Mouse (Mus musculus) forebrain, embryonic 13.5 days (tissue): ENCODE measurements around the gene Id3. TPM values are rescaled to one million over a fixed set of nuclear protein-coding genes. Genes with fewer than 3 reads are reported as not detected.
"Not testable (repeated sequence)": the region's sequence is repeated elsewhere in the genome, so short reads cannot be mapped to it uniquely, and the experiment has no call there.

Source experiments
- ATAC-seq: fragments of 200-750 bp; cut with Nextera tagmentation; 2 replicates; pipeline ENCODE4 v1.8.0; 2017
- H3K27ac ChIP-seq: fragments of 300-500 bp; sonication (generic); 2 replicates; pipeline ENCODE4 v1.5.1; 2015; ENCODE audit warnings: inconsistent platforms, mild to moderate bottlenecking, moderate library complexity
- H3K27me3 ChIP-seq: fragments of 300-500 bp; sonication (generic); 2 replicates; pipeline ENCODE4 v1.6.1; 2015; ENCODE audit warnings: mild to moderate bottlenecking, inconsistent platforms
- H3K36me3 ChIP-seq: fragments of 300-500 bp; sonication (generic); 2 replicates; pipeline ENCODE4 v1.6.1; 2015; ENCODE audit warnings: mild to moderate bottlenecking, inconsistent platforms; ENCODE audit not compliant: poor library complexity, severe bottlenecking
- H3K4me1 ChIP-seq: fragments of 300-500 bp; sonication (generic); 2 replicates; pipeline ENCODE4 v1.6.1; 2015; ENCODE audit warnings: inconsistent platforms
- H3K4me2 ChIP-seq: fragments of 300-500 bp; sonication (generic); 2 replicates; pipeline ENCODE4 v1.6.1; 2015; ENCODE audit warnings: inconsistent platforms, mild to moderate bottlenecking, moderate library complexity
- H3K4me3 ChIP-seq: fragments of 300-500 bp; sonication (generic); 2 replicates; pipeline ENCODE4 v1.5.1; 2015; ENCODE audit warnings: mild to moderate bottlenecking, inconsistent platforms
- H3K9ac ChIP-seq: fragments of 300-500 bp; sonication (generic); 2 replicates; pipeline ENCODE4 v1.6.1; 2015; ENCODE audit warnings: mild to moderate bottlenecking, inconsistent platforms
- H3K9me3 ChIP-seq: fragments of 300-500 bp; sonication (generic); replicated peaks from 2 replicates; pipeline ENCODE4 v1.6.1; 2016; ENCODE audit warnings: inconsistent platforms
- WGBS: fragments of 180-500 bp; shearing (Covaris S2); methylation state at CpG from one replicate; pipeline ENCODE4 v1.1.7; 2015; 5-methylcytosine and 5-hydroxymethylcytosine counted together
- polyA plus RNA-seq: library from polyadenylated mRNA; unstranded; fragments of >200 nt; fragmentation: Nextera tagmentation; extraction: Ambion mirVana; gene quantifications from 2 replicates; pipeline ENCODE4 v1.2.1, GENCODE M21; 2015

Gene Id3
- 90.9 and 119 TPM in 2 replicates for polyA plus RNA-seq

- H3K27ac ChIP-seq = peak within 1 kb of the TSS; percentile 62
Observed at GRCm38 (mm10) chr4:136143193-136143976, at the start of gene Id3. TSS of gene Id3 (plus strand) at chr4:136143497.

GRCm38 (mm10) chr4:136094519-136095219 is 48.6 kb upstream of the Id3 start:
- ATAC-seq = no peak
- Histone ChIP-seq H3K27ac (no peak overlapping the region), H3K9me3 (0 out of 2 replicates have a peak, but pooled peaks cover 4% of the 10 kb centered on the region), H3K9ac (no peak overlapping the region), H3K36me3 (no peaks in the 10 kb centered on the region), H3K27me3 (no peaks in the 10 kb centered on the region), H3K4me2 (no peak overlapping the region), H3K4me3 (no peak overlapping the region), H3K4me1 (no peaks in the 10 kb centered on the region)
- 73% methylated on average over 18 of the region's 18 CpGs for WGBS

More at GRCm38 (mm10) chr4:136143193-136143976, at the start of gene Id3:
- no peaks in the 10 kb centered on the region for H3K9me3 ChIP-seq
- H3K4me1 ChIP-seq = peaks cover 75% of the 10 kb centered on the region
- H3K9ac ChIP-seq = peak within 1 kb of the TSS; percentile 73
- H3K27me3 ChIP-seq = peaks cover 48% of the 10 kb centered on the region
- H3K4me3 ChIP-seq = peak within 1 kb of the TSS; percentile 52
- peak within 1 kb of the TSS; percentile 92 for H3K4me2 ChIP-seq
- 1% methylated on average over 39 of the region's 39 CpGs for WGBS
- H3K36me3 ChIP-seq = no peaks in the 10 kb centered on the region
- ATAC-seq = peak; percentile 80

- no peak overlapping the region for H3K4me2 ChIP-seq
- no peak overlapping the region for H3K9ac ChIP-seq
- 80% methylated on average over 9 of the region's 9 CpGs for WGBS
- H3K36me3 ChIP-seq = no peaks in the 10 kb centered on the region
- ATAC-seq = no peak
- no peaks in the 10 kb centered on the region for H3K27me3 ChIP-seq
- no peaks in the 10 kb centered on the region for H3K4me1 ChIP-seq
- H3K4me3 ChIP-seq = no peak overlapping the region
- no peak overlapping the region for H3K27ac ChIP-seq
- H3K9me3 ChIP-seq = 0 out of 2 replicates have a peak, but pooled peaks cover 4% of the 10 kb centered on the region
Observed at GRCm38 (mm10) chr4:136095490-136096105, 47.7 kb upstream of the Id3 start.

- Histone ChIP-seq H3K4me3 (no peak overlapping the region), H3K36me3 (no peaks in the 10 kb centered on the region), H3K9me3 (0 out of 2 replicates have a peak, but pooled peaks cover 4% of the 10 kb centered on the region), H3K27ac (no peak overlapping the region), H3K4me1 (no peaks in the 10 kb centered on the region), H3K9ac (no peak overlapping the region), H3K27me3 (no peaks in the 10 kb centered on the region), H3K4me2 (no peak overlapping the region)
- ATAC-seq = no peak
- WGBS = 73% methylated on average over 11 of the region's 11 CpGs
Observed at GRCm38 (mm10) chr4:136096446-136097113, 46.7 kb upstream of the Id3 start.

- Histone ChIP-seq H3K9ac (no peak overlapping the region), H3K36me3 (no peaks in the 10 kb centered on the region), H3K4me1 (no peaks in the 10 kb centered on the region), H3K4me2 (no peak overlapping the region), H3K9me3 (no peaks in the 10 kb centered on the region), H3K4me3 (no peak overlapping the region), H3K27ac (no peak overlapping the region), H3K27me3 (no peaks in the 10 kb centered on the region)
- ATAC-seq = no peak
- WGBS = 97% methylated on average over 3 of the region's 3 CpGs
Observed at GRCm38 (mm10) chr4:136098446-136098845, 44.9 kb upstream of the Id3 start.

- Histone ChIP-seq H3K9ac (no peak overlapping the region), H3K27ac (no peak overlapping the region), H3K4me2 (no peak overlapping the region), H3K9me3 (no peaks in the 10 kb centered on the region), H3K36me3 (no peaks in the 10 kb centered on the region), H3K27me3 (0 out of 2 replicates have a peak, but pooled peaks cover 3% of the 10 kb centered on the region), H3K4me1 (peaks cover 10% of the 10 kb centered on the region), H3K4me3 (no peak overlapping the region)
- no peak for ATAC-seq
- 78% methylated on average over 12 of the region's 12 CpGs for WGBS
Observed at GRCm38 (mm10) chr4:136100396-136101070, 42.8 kb upstream of the Id3 start.

GRCm38 (mm10) chr4:136101753-136102152 is 41.5 kb upstream of the Id3 start:
- H3K27ac ChIP-seq, H3K4me2 ChIP-seq, H3K27me3 ChIP-seq, ATAC-seq, H3K36me3 ChIP-seq, H3K9ac ChIP-seq, H3K9me3 ChIP-seq, H3K4me3 ChIP-seq: not testable (repeated sequence)
- WGBS = 86% methylated on average over 4 of the region's 4 CpGs
- H3K4me1 ChIP-seq = peaks cover 10% of the 10 kb centered on the region

- Histone ChIP-seq H3K4me3 (no peak overlapping the region), H3K27me3 (0 out of 2 replicates have a peak, but pooled peaks cover 3% of the 10 kb centered on the region), H3K27ac (0 out of 2 replicates have a peak overlapping the region, but pooled peaks have one; percentile 35), H3K4me1 (peaks cover 10% of the 10 kb centered on the region), H3K9me3 (no peaks in the 10 kb centered on the region), H3K36me3 (no peaks in the 10 kb centered on the region), H3K9ac (peak overlapping the region; percentile 48; the same call in 1 of the 2 replicates), H3K4me2 (peak overlapping the region; percentile 23)
- 8% methylated on average over 18 of the region's 18 CpGs for WGBS
- ATAC-seq = no peak
Observed at GRCm38 (mm10) chr4:136104590-136105337, 38.5 kb upstream of the Id3 start.

- ATAC-seq = no peak
- H3K27ac ChIP-seq = no peak overlapping the region
- no peaks in the 10 kb centered on the region for H3K36me3 ChIP-seq
- 59% methylated on average over 7 of the region's 7 CpGs for WGBS
- H3K4me2 ChIP-seq = no peak overlapping the region
- no peak overlapping the region for H3K9ac ChIP-seq
- no peaks in the 10 kb centered on the region for H3K9me3 ChIP-seq
- 0 out of 2 replicates have a peak, but pooled peaks cover 3% of the 10 kb centered on the region for H3K27me3 ChIP-seq
- no peak overlapping the region for H3K4me3 ChIP-seq
- peaks cover 10% of the 10 kb centered on the region for H3K4me1 ChIP-seq
Observed at GRCm38 (mm10) chr4:136106880-136107301, 36.4 kb upstream of the Id3 start.

GRCm38 (mm10) chr4:136109153-136109552 is 34.1 kb upstream of the Id3 start:
- Histone ChIP-seq H3K27ac (no peak overlapping the region), H3K36me3 (no peaks in the 10 kb centered on the region), H3K9me3 (no peaks in the 10 kb centered on the region), H3K27me3 (0 out of 2 replicates have a peak, but pooled peaks cover 3% of the 10 kb centered on the region), H3K4me3 (no peak overlapping the region), H3K9ac (no peak overlapping the region), H3K4me1 (peaks cover 10% of the 10 kb centered on the region), H3K4me2 (no peak overlapping the region)
- ATAC-seq = no peak
- WGBS = 89% methylated on average over 2 of the region's 2 CpGs
